Mouse (Mus musculus): ENCODE data around the gene Ap1s3.

GRCm38 (mm10) chr1:79671196-79671542, 603 bp downstream of the Ap1s3 start:
- no peak for TF ChIP-seq CTCF (IDR thresholded peaks at IDR 0.05)
- no peak for TF ChIP-seq EP300 (IDR thresholded peaks at IDR 0.05; ENCODE audit: insufficient read depth, low read depth, low read length)
